Mouse (Mus musculus) urinary bladder, adult 18-20 months (tissue): ENCODE results near the gene Prok1.

Experiments used
- DNase-seq, 2 experiments: peaks; one replicate each; pipeline ENCODE4 v3.0.0; 2022; ENCODE audit warnings: low spot score in 2 of 2, mixed read lengths in 2 of 2

Gene Prok1

GRCm38 (mm10) chr3:107238051-107238450 lies 1.5 kb downstream of the Prok1 start:
- DNase-seq = no peak

- no peak for DNase-seq
Measured at GRCm38 (mm10) chr3:107233945-107234344, 5.6 kb downstream of the Prok1 start.

DNA sequence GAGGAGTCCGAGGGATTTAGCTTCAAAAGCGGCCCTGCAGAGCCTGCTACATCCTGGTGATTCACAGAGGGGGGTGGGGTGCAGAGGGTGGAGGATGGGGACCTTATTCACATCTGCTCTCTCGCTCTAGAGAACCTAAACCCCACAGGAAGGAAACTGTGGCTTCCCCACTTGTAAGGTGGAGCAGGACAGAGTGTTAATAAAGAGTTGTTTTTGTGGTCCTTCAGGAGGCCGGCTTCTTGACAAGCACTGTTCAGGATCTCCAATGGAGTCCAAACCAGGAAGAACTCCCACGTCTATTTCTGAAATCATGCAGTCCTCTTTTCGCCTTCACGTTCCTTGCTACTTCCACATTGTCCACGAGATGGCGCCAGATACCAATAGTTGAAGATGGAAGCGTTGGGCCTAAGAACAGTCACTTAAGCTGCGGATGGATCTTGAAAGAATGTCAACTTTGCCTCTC lies 6.1 kb downstream of the Prok1 start:
- peak; percentile 43 to 80 for DNase-seq

DNA sequence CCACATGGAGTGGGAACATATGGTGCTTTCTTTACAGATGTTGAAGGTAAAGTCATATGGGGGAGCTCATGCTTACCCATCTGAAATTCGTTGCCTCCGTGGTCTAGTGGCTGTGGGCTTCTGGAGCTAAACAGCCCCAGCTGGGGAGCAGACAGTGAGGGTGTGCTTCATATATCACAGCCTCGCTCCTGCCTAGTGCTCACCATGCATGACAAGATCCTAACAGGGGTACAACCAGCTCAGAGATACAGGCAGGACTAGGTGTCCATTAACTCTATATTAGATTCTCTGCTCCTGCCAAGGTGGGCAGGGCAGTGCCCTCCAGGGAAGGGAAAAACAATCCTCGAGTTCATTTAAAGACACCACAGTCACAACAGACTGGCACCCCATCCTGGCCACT lies 8.3 kb downstream of the Prok1 start:
- DNase-seq = no peak

DNA sequence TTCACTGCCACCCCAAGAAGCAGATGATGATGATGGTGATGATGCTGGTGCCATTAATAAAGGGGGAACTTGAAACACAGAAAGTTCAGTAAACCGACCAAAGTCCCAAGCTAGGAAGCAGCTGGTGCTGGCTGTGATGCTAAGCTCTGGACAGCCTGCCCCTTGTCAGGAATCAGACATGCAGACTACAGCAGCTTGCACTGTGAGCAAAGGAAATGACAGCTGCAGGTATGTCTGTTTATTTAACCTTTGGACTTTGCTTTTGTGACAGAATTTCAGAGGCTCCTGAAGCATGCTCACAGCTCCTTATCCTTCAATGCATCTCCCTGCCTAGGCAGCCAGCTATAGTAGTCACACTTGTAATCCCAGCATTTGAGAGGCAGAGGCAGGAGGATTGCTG lies 9.0 kb downstream of the Prok1 start, which contains the start of gene A630076J17Rik:
Gene A630076J17Rik (plus strand): TSS at position 88 of the 400 bp plus-strand sequence.
- DNase-seq = no peak

GRCm38 (mm10) chr3:107229822-107230221 lies 9.7 kb downstream of the Prok1 start:
- DNase-seq = no peak

DNA sequence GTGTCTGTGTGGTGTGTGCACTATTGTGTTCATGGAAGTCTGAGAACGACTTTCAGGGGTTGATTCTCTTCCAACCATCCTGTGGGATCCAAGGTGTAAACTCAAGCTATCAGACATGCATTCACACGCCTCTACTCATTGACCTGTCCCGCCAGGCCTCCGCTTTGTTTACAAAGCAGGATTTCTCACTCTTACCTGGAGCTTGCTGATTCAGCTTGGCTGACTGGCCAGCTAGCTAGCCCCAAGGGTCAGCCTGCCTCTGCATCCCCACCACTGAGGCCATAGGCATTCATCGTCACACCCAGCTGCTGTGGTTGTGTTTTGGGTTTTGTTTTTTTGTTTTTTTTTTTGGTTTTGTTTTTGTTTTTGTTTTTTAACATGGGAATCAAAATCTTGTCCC lies 10.3 kb downstream of the Prok1 start:
- DNase-seq = no peak

GRCm38 (mm10) chr3:107225820-107226219 lies 13.7 kb downstream of the Prok1 start:
- no peak for DNase-seq

DNA sequence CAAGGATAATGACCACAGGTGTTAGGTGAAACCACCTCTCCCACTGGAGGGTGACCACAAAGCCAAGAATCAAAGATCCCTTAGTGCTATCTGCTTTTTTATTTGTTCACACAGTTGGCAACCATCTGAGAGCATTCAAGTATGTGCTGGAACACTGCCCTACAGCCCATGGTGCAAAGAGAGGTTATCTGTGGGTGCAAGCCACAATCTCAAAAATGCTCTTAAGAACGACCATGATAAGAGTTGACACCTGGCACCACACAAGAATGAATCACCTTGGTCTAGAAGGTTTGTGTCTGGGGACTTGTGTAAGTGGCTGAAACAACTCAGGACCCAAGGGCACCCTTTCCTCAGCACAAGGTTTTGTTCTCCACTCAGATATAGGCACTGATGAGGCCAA lies 16.3 kb downstream of the Prok1 start:
- no peak for DNase-seq

DNA sequence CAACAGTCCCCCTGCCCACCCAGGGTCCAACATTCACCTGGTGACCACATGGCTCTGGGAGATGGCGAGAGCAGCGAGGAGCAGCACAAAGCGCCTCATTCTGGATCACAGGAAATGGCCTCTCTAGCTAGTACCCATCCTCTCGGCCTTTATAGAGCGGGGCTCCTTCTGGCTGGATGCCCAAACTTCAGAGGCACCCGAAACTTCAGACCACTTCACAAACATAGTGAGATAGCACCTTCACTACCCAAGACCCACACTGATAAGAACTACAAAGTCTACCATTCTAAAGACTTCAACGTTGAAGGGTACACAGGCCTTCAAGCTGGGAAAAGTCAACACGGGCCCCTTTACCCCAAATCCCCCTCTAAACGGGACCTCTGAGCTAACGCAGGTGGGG lies 17.9 kb downstream of the Prok1 start, which contains the start of gene Cym:
Gene Cym (minus strand): TSS at position 125 of the 400 bp plus-strand sequence.
- DNase-seq = no peak

- DNase-seq = no peak
Measured at GRCm38 (mm10) chr3:107218572-107218971, 20.9 kb downstream of the Prok1 start.

GRCm38 (mm10) chr3:107217101-107217480 lies 22.4 kb downstream of the Prok1 start:
- DNase-seq = no peak

GRCm38 (mm10) chr3:107216400-107217100 lies 23.0 kb downstream of the Prok1 start:
- no peak for DNase-seq

GRCm38 (mm10) chr3:107214606-107215005 lies 24.9 kb downstream of the Prok1 start:
- DNase-seq = no peak

- DNase-seq = no peak
Measured at GRCm38 (mm10) chr3:107207625-107208253, 31.8 kb downstream of the Prok1 start.

DNA sequence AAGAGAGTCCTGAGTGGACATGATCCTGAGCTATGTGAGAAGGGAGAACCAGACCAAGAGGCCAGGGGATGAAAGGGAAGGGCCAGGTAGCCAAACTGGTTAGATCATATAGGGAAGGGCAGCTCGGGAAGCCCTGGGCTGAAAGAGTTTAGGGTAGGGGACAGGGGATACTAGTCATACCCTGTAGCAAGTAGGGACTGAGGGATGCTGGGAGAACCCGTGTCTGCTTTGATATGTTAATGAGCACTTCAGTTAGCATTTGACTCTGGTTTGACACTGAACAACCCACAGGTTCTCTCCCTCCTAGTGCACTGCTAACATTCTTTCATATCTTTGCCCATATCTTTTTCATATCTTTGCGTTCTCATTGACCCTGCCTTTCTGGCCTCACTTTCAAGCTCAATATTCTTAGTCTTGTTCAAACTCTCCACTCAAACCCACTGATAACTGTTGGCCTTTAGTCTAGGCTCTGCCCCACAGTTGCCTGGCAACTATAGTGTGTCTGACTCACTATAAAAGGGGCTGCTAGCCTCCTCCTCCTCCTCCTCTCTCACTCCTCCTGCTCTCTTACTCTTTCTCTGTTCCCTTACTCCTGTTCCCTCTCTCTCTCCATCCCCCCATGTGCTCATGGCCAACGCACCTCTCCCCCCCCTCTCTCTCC lies 32.9 kb downstream of the Prok1 start:
- no peak for DNase-seq

- peak; percentile 36 to 52 for DNase-seq
Measured at GRCm38 (mm10) chr3:107205994-107206393, 33.5 kb downstream of the Prok1 start.

DNA sequence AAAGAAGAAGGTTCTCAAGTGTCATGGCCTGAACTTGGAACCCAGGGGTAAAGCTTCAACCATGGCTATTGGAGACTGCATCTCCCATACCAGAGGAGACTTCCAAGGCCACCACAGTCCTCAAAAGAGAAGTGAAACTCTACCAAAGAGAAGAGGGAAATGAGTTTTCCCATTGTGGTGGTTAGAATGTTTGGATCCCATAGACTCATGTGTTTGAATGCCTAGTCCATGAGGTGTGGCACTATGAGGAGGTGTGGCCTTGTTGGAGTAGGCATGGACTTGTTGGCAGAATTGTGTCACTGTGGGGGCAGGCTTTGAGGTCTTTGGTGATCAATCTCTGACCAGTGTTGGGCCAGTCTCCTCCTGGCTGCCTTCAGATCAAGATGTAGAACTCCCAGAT lies 34.3 kb downstream of the Prok1 start:
- DNase-seq = no peak

DNA sequence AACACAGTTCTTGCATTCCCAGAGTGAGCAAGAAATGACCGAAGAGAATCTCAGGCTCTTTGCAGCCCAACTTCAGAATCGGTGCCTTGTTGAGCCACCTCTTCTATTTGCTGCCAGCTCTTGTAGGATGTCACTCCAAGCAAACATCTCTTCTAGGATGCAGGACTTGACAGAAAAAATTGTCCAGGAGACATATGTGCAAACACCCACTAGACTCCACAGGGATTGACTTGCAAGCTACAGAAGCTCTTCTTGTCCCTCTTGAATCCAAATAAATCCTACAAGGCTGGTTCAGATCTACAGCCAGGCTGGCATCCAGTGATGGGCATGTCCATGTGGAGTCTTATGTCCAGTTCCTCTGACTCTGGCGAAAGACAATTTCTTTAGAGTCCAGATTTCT lies 35.1 kb downstream of the Prok1 start:
- no peak for DNase-seq

DNA sequence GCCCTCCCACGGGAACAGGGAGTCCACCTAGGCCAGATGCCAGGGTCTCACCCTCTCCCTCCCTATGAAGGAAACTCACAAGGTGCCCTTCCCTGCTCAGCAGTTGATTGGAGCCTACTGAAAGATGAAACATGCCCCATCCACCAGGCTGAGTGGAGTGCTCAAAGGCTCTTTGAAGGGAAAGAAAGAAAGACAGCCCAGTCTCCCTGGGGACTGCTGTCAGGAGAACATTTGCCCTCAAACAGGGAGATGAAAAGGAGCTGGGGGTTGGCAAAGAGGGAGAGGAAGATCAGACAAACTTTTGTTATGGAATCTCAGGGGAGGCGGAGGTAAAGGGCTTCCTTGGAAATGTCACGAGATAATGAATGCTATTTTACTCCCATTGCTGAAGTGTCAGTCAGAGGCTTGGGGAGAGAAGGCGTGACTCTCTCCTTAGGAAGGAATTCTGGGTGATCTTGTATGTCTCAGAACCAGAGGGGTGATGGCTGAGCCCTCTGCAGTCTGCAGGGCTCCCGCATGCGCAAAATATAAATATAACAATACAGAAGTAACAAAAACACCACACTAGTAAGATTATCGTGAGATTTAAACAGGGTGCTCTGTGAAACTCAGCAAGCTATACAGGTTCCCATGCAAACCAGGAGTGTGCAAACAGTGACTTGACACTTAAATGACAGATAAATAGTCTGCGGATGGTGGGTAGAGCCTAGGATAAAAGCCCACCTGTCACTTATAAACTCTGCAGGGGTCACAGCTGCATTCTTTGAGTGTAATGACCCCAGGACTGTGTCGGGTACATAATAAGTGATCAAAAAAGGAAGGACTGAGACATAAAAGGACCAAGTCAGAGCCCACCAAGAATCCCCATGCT lies 38.0 kb downstream of the Prok1 start:
- no peak for DNase-seq

DNA sequence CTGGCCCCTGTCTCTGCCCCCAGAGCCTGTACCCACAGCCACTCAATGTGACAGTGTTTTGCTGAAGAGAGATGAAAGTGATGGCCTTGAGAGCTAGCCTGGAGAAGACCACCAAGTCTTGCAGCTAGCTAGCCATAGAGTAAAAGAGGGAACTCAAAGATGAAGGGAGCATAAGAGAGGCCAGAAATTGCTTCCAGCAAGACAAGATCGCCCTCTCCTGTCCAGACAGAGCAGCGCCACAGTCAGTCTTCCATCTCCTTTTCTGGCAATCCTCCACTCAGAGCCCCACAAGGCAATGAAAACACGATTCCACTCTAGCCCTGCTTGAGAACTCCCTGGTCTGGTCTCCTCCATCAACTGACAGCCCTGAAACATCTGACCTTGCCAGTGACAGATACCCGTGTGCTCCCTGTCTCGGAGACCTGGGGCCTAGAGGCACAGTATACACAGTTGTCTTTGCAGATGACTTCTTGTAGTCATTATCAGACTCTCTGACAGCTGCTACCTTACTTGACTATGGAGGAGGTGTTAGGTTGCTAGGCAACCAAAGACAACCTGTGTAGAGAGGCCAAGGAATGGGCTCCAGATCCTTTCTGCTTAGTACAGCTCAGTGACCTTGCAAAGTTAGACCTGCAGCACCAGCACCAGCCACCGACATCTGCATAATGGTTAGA lies 51.1 kb downstream of the Prok1 start:
- no peak for DNase-seq
